Mouse (Mus musculus): Measurements from ENCODE around the gene Fpgt. TPM values are rescaled to one million over a fixed set of nuclear protein-coding genes. Genes with fewer than 3 reads are reported as not detected.

Fpgt gene
- polyA plus RNA-seq, 1 experiment from 2014 or later = 12.2 TPM

- Histone ChIP-seq H3K27ac (no peak overlapping the region), H3K9ac (no peak overlapping the region), H3K9me3 (replicated peaks) (no peaks in the 10 kb centered on the region), H3K4me2 (no peak overlapping the region), H3K36me3 (no peaks in the 10 kb centered on the region), H3K27me3 (no peaks in the 10 kb centered on the region), H3K4me3 (replicated peaks) (no peak overlapping the region), H3K4me1 (no peaks in the 10 kb centered on the region)
- 75% methylated on average over 1 of the region's 1 CpGs for WGBS
- ATAC-seq (replicated peaks; ENCODE audit: low FRiP score) = no peak
These were observed 40.0 kb downstream of the Fpgt start for GRCm38 (mm10) chr3:155053189-155053588.

DNA sequence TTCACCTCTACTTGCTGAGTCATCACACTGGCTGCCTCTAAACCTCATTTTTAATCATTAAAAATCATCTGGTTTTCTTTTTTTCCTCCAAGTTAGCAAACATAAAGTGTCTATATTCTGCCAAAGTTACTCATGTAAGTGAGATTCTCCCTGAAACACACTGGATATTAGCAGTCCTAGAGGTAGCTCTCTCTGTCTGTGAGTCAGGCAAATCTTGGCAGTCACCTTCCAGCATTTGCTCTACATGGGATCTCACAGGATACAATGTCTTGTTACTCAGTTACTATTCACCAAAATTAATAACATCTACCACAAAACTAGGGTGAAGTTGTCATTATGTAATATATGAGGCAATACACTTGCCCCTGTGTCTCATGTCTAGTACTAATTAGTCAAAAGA is 41.2 kb downstream of the Fpgt start:
- Histone ChIP-seq H3K36me3 (no peaks in the 10 kb centered on the region), H3K9ac (no peak overlapping the region), H3K27ac (no peak overlapping the region), H3K4me1 (no peaks in the 10 kb centered on the region), H3K27me3 (no peaks in the 10 kb centered on the region), H3K9me3 (replicated peaks) (no peaks in the 10 kb centered on the region), H3K4me2 (no peak overlapping the region), H3K4me3 (replicated peaks) (no peak overlapping the region)
- no peak for ATAC-seq (replicated peaks; ENCODE audit: low FRiP score)

- H3K27me3 ChIP-seq = no peaks in the 10 kb centered on the region
- H3K4me2 ChIP-seq = no peak overlapping the region
- no peaks in the 10 kb centered on the region for H3K36me3 ChIP-seq
- no peak overlapping the region for H3K9ac ChIP-seq
- no peaks in the 10 kb centered on the region for H3K4me1 ChIP-seq
- ATAC-seq (replicated peaks; ENCODE audit: low FRiP score) = no peak
- H3K4me3 ChIP-seq (replicated peaks) = no peak overlapping the region
- WGBS = 23% methylated on average over 1 of the region's 1 CpGs
- H3K27ac ChIP-seq = no peak overlapping the region
- H3K9me3 ChIP-seq (replicated peaks) = no peaks in the 10 kb centered on the region
These were observed 54.0 kb downstream of the Fpgt start for GRCm38 (mm10) chr3:155039012-155039836.

Other genes starting within 250 kb of the Fpgt start
- gene Tnni3k, start 38.0 kb downstream of the Fpgt start, polyA plus RNA-seq (2015; fragmentation: Nextera tagmentation; extraction: Ambion mirVana) = not detected in 2 replicates
- gene Lrriq3, start within 50 bp of the Fpgt start, polyA plus RNA-seq (2015; fragmentation: Nextera tagmentation; extraction: Ambion mirVana) = 1.4 and 1.6 TPM in 2 replicates